Mouse (Mus musculus) heart, embryonic 12.5 days (tissue): ENCODE results near the gene Dpp8. TPM values are rescaled to one million over a fixed set of nuclear protein-coding genes. Genes with fewer than 3 reads are reported as not detected.
"Not testable (repeated sequence)": the region's sequence is repeated elsewhere in the genome, so short reads cannot be mapped to it uniquely, and the experiment has no call there.

Source experiments
- ATAC-seq: fragments of 200-750 bp; cut with Nextera tagmentation; 2 replicates; pipeline ENCODE4 v1.8.0; 2017; ENCODE audit warnings: moderate TSS enrichment, moderate library complexity; ENCODE audit not compliant: insufficient number of reproducible peaks, low FRiP score
- H3K27ac ChIP-seq: fragments of 300-500 bp; sonication (generic); 2 replicates; pipeline ENCODE4 v1.5.1; 2016; ENCODE audit warnings: mild to moderate bottlenecking, moderate library complexity; ENCODE audit not compliant: poor library complexity, severe bottlenecking
- H3K27me3 ChIP-seq: fragments of 300-500 bp; sonication (generic); replicated peaks from 2 replicates; pipeline ENCODE4 v1.6.1; 2016; ENCODE audit warnings: mild to moderate bottlenecking, moderate library complexity
- H3K36me3 ChIP-seq: fragments of 300-500 bp; sonication (generic); 2 replicates; pipeline ENCODE4 v1.6.1; 2016; ENCODE audit warnings: mild to moderate bottlenecking, moderate library complexity
- H3K4me1 ChIP-seq: fragments of 300-500 bp; sonication (generic); replicated peaks from 2 replicates; pipeline ENCODE4 v1.6.1; 2016; ENCODE audit warnings: mild to moderate bottlenecking
- H3K4me2 ChIP-seq: fragments of 300-500 bp; sonication (generic); 2 replicates; pipeline ENCODE4 v1.6.1; 2016; ENCODE audit warnings: mild to moderate bottlenecking, moderate library complexity
- H3K4me3 ChIP-seq: fragments of 300-500 bp; sonication (generic); 2 replicates; pipeline ENCODE4 v1.5.1; 2016; ENCODE audit warnings: mild to moderate bottlenecking
- H3K9ac ChIP-seq: fragments of 300-500 bp; sonication (generic); 2 replicates; pipeline ENCODE4 v1.6.1; 2016; ENCODE audit warnings: mild to moderate bottlenecking, moderate library complexity
- H3K9me3 ChIP-seq: fragments of 300-500 bp; sonication (generic); replicated peaks from 2 replicates; pipeline ENCODE4 v1.6.1; 2016; ENCODE audit warnings: mild to moderate bottlenecking, moderate library complexity
- WGBS: fragments of 180-500 bp; shearing (Covaris S2); methylation state at CpG from one replicate; pipeline ENCODE4 v1.1.7; 2016; 5-methylcytosine and 5-hydroxymethylcytosine counted together
- polyA plus RNA-seq: library from polyadenylated mRNA; unstranded; fragments of >200 nt; fragmentation: Nextera tagmentation; extraction: Ambion mirVana; gene quantifications from 2 replicates; pipeline ENCODE4 v1.2.1, GENCODE M21; 2016

Dpp8 gene
- polyA plus RNA-seq, 1 experiment from 2014 or later: 42.6 TPM

GRCm38 (mm10) chr9:65022580-65023135 is 9.6 kb upstream of the Dpp8 start:
- Histone ChIP-seq H3K4me3 (no peak overlapping the region), H3K4me2 (no peak overlapping the region), H3K36me3 (no peaks in the 10 kb centered on the region), H3K4me1 (peaks cover 27% of the 10 kb centered on the region), H3K9me3 (no peaks in the 10 kb centered on the region), H3K9ac (no peak overlapping the region), H3K27ac (no peak overlapping the region), H3K27me3 (no peaks in the 10 kb centered on the region)
- 58% methylated on average over 4 of the region's 4 CpGs for WGBS
- no peak for ATAC-seq

DNA sequence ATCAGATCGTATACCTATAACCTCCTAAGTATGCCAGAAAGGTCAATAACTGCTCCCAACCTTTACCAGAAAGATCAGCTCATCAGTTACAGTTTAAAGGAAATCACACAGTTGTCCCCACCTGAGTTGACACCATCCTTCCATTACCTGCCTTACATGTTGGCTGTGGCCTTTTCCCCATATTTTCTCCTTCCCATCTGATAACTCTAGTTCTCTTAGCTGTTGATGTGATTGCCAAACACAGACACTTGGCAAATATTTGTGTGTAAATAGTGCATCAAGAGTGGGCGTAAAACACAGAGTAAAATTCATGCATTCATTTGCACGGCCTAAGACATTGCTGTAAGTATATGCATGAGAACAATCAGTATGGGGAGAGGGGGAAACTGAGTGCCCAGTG is 8.8 kb upstream of the Dpp8 start:
- Histone ChIP-seq H3K4me1 (peaks cover 27% of the 10 kb centered on the region), H3K9me3 (no peaks in the 10 kb centered on the region), H3K36me3 (no peaks in the 10 kb centered on the region), H3K4me3 (no peak overlapping the region), H3K9ac (no peak overlapping the region), H3K27me3 (no peaks in the 10 kb centered on the region), H3K27ac (no peak overlapping the region), H3K4me2 (no peak overlapping the region)
- no peak for ATAC-seq
- whole genome bisulfite sequencing: 84% methylated on average over 3 of the region's 3 CpGs

DNA sequence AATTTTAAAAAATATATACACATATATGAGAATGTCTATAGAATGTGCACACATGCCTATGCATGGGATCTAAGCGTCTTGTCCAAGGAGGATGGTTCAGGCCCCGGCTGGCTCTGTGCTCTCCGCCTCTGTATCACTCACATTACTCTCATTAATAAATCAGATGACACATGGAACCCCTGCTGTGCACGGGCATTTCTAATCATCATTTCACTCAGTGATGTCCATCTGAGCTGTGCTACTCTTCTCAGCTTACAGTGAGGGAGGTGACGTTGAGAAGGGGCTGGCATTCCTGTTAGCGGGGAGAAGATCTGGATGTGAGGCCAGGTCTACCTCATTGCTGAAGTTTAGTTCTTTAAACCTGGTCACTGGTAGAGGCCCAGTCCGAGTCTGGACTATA is 5.0 kb upstream of the Dpp8 start:
- Histone ChIP-seq H3K27ac (no peak overlapping the region), H3K9ac (no peak overlapping the region), H3K27me3 (no peaks in the 10 kb centered on the region), H3K4me1 (peaks cover 10% of the 10 kb centered on the region), H3K36me3 (no peaks in the 10 kb centered on the region), H3K4me2 (no peak overlapping the region), H3K4me3 (no peak overlapping the region), H3K9me3 (no peaks in the 10 kb centered on the region)
- 75% methylated on average over 7 of the region's 7 CpGs for WGBS
- ATAC-seq: no peak

DNA sequence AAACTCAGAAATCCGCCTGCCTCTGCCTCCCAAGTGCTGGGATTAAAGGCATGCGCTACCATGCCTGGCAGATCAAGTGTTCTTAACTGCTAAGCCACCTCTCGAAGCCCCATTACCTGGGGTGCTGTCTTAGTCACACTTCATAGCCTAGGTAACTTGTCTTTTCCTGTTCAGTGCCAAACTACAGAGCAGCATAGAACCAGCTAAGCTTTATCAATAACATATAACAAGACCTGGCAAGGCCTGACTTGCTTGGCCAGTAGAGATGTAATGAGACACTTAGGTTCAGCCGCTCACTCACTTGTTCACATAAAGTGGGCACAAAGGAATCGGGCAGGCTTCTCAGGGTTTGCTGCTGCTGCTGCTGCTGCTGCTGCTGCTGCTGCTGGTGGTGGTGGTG is 3.9 kb upstream of the Dpp8 start:
- H3K36me3 ChIP-seq: no peaks in the 10 kb centered on the region
- H3K4me2 ChIP-seq: no peak overlapping the region
- no peaks in the 10 kb centered on the region for H3K9me3 ChIP-seq
- 77% methylated on average over 5 of the region's 5 CpGs for WGBS
- peaks cover 8% of the 10 kb centered on the region for H3K4me1 ChIP-seq
- H3K4me3 ChIP-seq: no peak overlapping the region
- no peak overlapping the region for H3K27ac ChIP-seq
- no peak overlapping the region for H3K9ac ChIP-seq
- no peaks in the 10 kb centered on the region for H3K27me3 ChIP-seq
- ATAC-seq: no peak

- H3K27me3 ChIP-seq, H3K27ac ChIP-seq, H3K36me3 ChIP-seq, ATAC-seq, H3K4me2 ChIP-seq, H3K9me3 ChIP-seq, H3K4me3 ChIP-seq, H3K9ac ChIP-seq: not testable (repeated sequence)
- WGBS: 58% methylated on average over 5 of the region's 5 CpGs
- H3K4me1 ChIP-seq: peaks cover 12% of the 10 kb centered on the region
Observed at GRCm38 (mm10) chr9:65031355-65031754, 859 bp upstream of the Dpp8 start.

DNA sequence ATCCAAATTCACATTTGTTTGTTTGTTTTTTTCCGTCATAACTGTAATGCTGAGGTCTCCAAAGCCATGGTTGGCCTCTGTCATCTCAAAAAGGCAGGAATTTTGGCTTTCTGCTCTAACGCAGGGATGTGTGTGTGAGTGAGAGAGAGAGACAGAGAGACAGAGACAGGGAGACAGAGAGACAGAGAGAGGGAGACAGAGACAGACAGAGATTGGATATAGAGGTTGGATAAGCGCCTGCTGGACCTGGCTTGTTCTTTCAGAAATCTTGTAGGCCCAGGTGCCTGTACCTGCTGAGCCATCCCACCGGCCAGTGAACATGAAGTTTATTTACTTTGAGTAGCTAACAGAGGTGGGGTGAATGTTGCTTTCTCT is 333 bp upstream of the Dpp8 start:
- peak overlapping the region; percentile 97 for H3K4me2 ChIP-seq
- H3K36me3 ChIP-seq: peaks cover 2% of the 10 kb centered on the region
- H3K4me1 ChIP-seq: peaks cover 12% of the 10 kb centered on the region
- 36% methylated on average over 4 of the region's 4 CpGs for WGBS
- no peaks in the 10 kb centered on the region for H3K27me3 ChIP-seq
- H3K4me3 ChIP-seq: peak overlapping the region; percentile 90
- no peak overlapping the region for H3K27ac ChIP-seq
- peak overlapping the region; percentile 95 for H3K9ac ChIP-seq
- ATAC-seq: no peak
- no peaks in the 10 kb centered on the region for H3K9me3 ChIP-seq

- 97% methylated on average over 1 of the region's 1 CpGs for WGBS
- H3K9me3 ChIP-seq: no peaks in the 10 kb centered on the region
- peaks cover 12% of the 10 kb centered on the region for H3K4me1 ChIP-seq
- H3K36me3 ChIP-seq: peaks cover 39% of the 10 kb centered on the region
- no peak overlapping the region for H3K27ac ChIP-seq
- no peak overlapping the region for H3K9ac ChIP-seq
- H3K27me3 ChIP-seq: no peaks in the 10 kb centered on the region
- H3K4me3 ChIP-seq: no peak overlapping the region
- no peak for ATAC-seq
- no peak overlapping the region for H3K4me2 ChIP-seq
Observed at GRCm38 (mm10) chr9:65036456-65036855, 4.2 kb downstream of the Dpp8 start.

GRCm38 (mm10) chr9:65036861-65037260 is 4.6 kb downstream of the Dpp8 start:
- Histone ChIP-seq H3K9me3 (no peaks in the 10 kb centered on the region), H3K9ac (no peak overlapping the region), H3K36me3 (peaks cover 42% of the 10 kb centered on the region), H3K27me3 (no peaks in the 10 kb centered on the region), H3K4me2 (no peak overlapping the region), H3K27ac (no peak overlapping the region), H3K4me1 (peaks cover 10% of the 10 kb centered on the region), H3K4me3 (no peak overlapping the region)
- no peak for ATAC-seq
- 83% methylated on average over 8 of the region's 8 CpGs for WGBS

DNA sequence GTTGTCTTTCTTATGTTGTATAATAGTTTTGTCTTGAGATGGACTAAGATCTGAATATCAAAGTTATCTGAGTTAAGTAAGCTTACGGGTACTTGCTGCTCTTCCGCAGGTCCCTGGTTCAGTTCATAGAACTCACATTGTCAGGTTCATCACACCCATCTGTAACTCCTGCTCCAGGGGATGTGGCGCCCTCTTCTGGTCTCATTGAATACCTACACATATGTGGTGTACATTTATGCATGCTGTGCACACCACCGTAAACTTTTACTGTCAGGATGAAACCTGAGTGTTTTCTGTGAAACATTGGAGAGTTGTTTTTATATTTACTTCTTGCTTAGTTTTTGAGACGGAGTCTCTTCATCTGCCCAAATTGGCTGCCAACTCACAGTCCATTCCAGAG is 9.2 kb downstream of the Dpp8 start:
- H3K36me3 ChIP-seq: peaks cover 75% of the 10 kb centered on the region
- no peak overlapping the region for H3K4me3 ChIP-seq
- no peak overlapping the region for H3K27ac ChIP-seq
- H3K9me3 ChIP-seq: no peaks in the 10 kb centered on the region
- no peaks in the 10 kb centered on the region for H3K4me1 ChIP-seq
- no peak overlapping the region for H3K4me2 ChIP-seq
- WGBS: 95% methylated on average over 5 of the region's 5 CpGs
- no peaks in the 10 kb centered on the region for H3K27me3 ChIP-seq
- no peak overlapping the region for H3K9ac ChIP-seq
- ATAC-seq: no peak

GRCm38 (mm10) chr9:65046993-65047392 is 14.8 kb downstream of the Dpp8 start:
- Histone ChIP-seq H3K4me3 (no peak overlapping the region), H3K27ac (no peak overlapping the region), H3K4me1 (no peaks in the 10 kb centered on the region), H3K9me3 (no peaks in the 10 kb centered on the region), H3K9ac (no peak overlapping the region), H3K27me3 (no peaks in the 10 kb centered on the region), H3K4me2 (no peak overlapping the region), H3K36me3 (peaks cover 84% of the 10 kb centered on the region)
- WGBS: 81% methylated on average over 1 of the region's 1 CpGs
- ATAC-seq: no peak

GRCm38 (mm10) chr9:65049422-65049821 is 17.2 kb downstream of the Dpp8 start:
- ATAC-seq: no peak
- no peak overlapping the region for H3K4me3 ChIP-seq

GRCm38 (mm10) chr9:65050981-65051380 is 18.8 kb downstream of the Dpp8 start:
- no peak overlapping the region for H3K4me2 ChIP-seq
- H3K9me3 ChIP-seq: no peaks in the 10 kb centered on the region
- no peak for ATAC-seq
- 95% methylated on average over 3 of the region's 3 CpGs for WGBS
- H3K4me3 ChIP-seq: no peak overlapping the region
- H3K9ac ChIP-seq: no peak overlapping the region
- H3K27ac ChIP-seq: no peak overlapping the region
- no peaks in the 10 kb centered on the region for H3K27me3 ChIP-seq
- H3K36me3 ChIP-seq: peaks cover 87% of the 10 kb centered on the region
- no peaks in the 10 kb centered on the region for H3K4me1 ChIP-seq

More at GRCm38 (mm10) chr9:65049422-65049821, 17.2 kb downstream of the Dpp8 start:
- H3K9ac ChIP-seq: no peak overlapping the region
- H3K4me1 ChIP-seq: no peaks in the 10 kb centered on the region
- no peak overlapping the region for H3K4me2 ChIP-seq
- H3K27ac ChIP-seq: no peak overlapping the region
- H3K9me3 ChIP-seq: no peaks in the 10 kb centered on the region
- H3K27me3 ChIP-seq: no peaks in the 10 kb centered on the region
- H3K36me3 ChIP-seq: peaks cover 85% of the 10 kb centered on the region
- WGBS: 93% methylated on average over 5 of the region's 5 CpGs
